Mouse (Mus musculus) MEL (cell line): Measurements from ENCODE around the gene Mturn.

Source experiments
- CTCF ChIP-seq, 3 experiments: IDR thresholded peaks in 2 of 3; conservative IDR thresholded peaks in 1 of 3; 2 replicates each; pipeline ENCODE4 v1.5.1; 2011 to 2012; ENCODE audit warnings: low read length in 3 of 3, low read depth in 2 of 3, mild to moderate bottlenecking in 2 of 3, improper control_type of control experiment in 1 of 3, inconsistent platforms in 1 of 3, mixed read lengths in 1 of 3, moderate library complexity in 1 of 3; ENCODE audit not compliant: control insufficient read depth in 1 of 3, insufficient read depth in 1 of 3, poor library complexity in 1 of 3, severe bottlenecking in 1 of 3
- MAX ChIP-seq: IDR thresholded peaks from 2 replicates; pipeline ENCODE4 v1.6.1; 2011; ENCODE audit warnings: low read length, improper control_type of control experiment
- POLR2A ChIP-seq, 2 experiments: IDR thresholded peaks; 2 replicates each; pipeline ENCODE4 v1.6.1; 2011 to 2012; ENCODE audit warnings: low read length in 2 of 2, mild to moderate bottlenecking in 2 of 2, control low read depth in 1 of 2, improper control_type of control experiment in 1 of 2, low read depth in 1 of 2, moderate library complexity in 1 of 2; ENCODE audit not compliant: control insufficient read depth in 1 of 2, insufficient read depth in 1 of 2, poor library complexity in 1 of 2
- TCF12 ChIP-seq: IDR thresholded peaks from 2 replicates; pipeline ENCODE4 v1.6.1; 2014; ENCODE audit warnings: low read depth, mild to moderate bottlenecking, inconsistent platforms, low read length, improper control_type of control experiment, moderate library complexity
- UBTF ChIP-seq: IDR thresholded peaks from 2 replicates; pipeline ENCODE4 v1.6.1; 2012; ENCODE audit warnings: low read depth, mild to moderate bottlenecking, inconsistent platforms, low read length, improper control_type of control experiment, moderate library complexity, borderline replicate concordance; ENCODE audit not compliant: insufficient read depth
- ZKSCAN1 ChIP-seq: IDR thresholded peaks from 2 replicates; pipeline ENCODE4 v1.6.1; 2012; ENCODE audit warnings: low read depth, mild to moderate bottlenecking, inconsistent platforms, low read length, improper control_type of control experiment, moderate library complexity

- TF ChIP-seq POLR2A (IDR thresholded peaks at IDR 0.05; ENCODE audit: control insufficient read depth in 1 of 2, insufficient read depth in 1 of 2, low read depth in 1 of 2, low read length in 2 of 2, poor library complexity in 1 of 2) (no peak), MAX (no peak), CTCF (IDR thresholded peaks at IDR 0.05 in 2 of 3, conservative IDR thresholded peaks at IDR 0.05 in 1 of 3; ENCODE audit: control insufficient read depth in 1 of 3, insufficient read depth in 1 of 3, low read depth in 2 of 3, low read length in 3 of 3, poor library complexity in 1 of 3, severe bottlenecking in 1 of 3) (no peak), TCF12 (no peak), ZKSCAN1 (no peak), UBTF (no peak)
Observed at GRCm38 (mm10) chr6:54698691-54699476, 17.5 kb downstream of the Mturn start.
